Mouse (Mus musculus) midbrain, embryonic 16.5 days (tissue): ENCODE data around the gene Tmc4. TPM values are rescaled to one million over a fixed set of nuclear protein-coding genes. Genes with fewer than 3 reads are reported as not detected.

Source experiments
- ATAC-seq: fragments of 200-750 bp; cut with Nextera tagmentation; 2 replicates; pipeline ENCODE4 v1.8.0; 2017; ENCODE audit warnings: moderate TSS enrichment
- H3K27ac ChIP-seq: fragments of 300-500 bp; sonication (generic); 2 replicates; pipeline ENCODE4 v1.5.1; 2014; ENCODE audit warnings: mild to moderate bottlenecking, low read length, mixed read lengths
- H3K27me3 ChIP-seq: fragments of 300-500 bp; sonication (generic); 2 replicates; pipeline ENCODE4 v1.6.1; 2014; ENCODE audit warnings: low read depth, low read length, mixed read lengths; ENCODE audit not compliant: control insufficient read depth, insufficient read depth
- H3K36me3 ChIP-seq: fragments of 300-500 bp; sonication (generic); 2 replicates; pipeline ENCODE4 v1.6.1; 2014; ENCODE audit warnings: mild to moderate bottlenecking, low read length, moderate library complexity, mixed read lengths; ENCODE audit not compliant: control insufficient read depth, insufficient read depth
- H3K4me1 ChIP-seq: fragments of 300-500 bp; sonication (generic); 2 replicates; pipeline ENCODE4 v1.6.1; 2014; ENCODE audit warnings: mild to moderate bottlenecking, low read length, mixed read lengths; ENCODE audit not compliant: control insufficient read depth, insufficient read depth
- H3K4me2 ChIP-seq: fragments of 300-500 bp; sonication (generic); 2 replicates; pipeline ENCODE4 v1.6.1; 2014; ENCODE audit warnings: mild to moderate bottlenecking, low read length, mixed read lengths
- H3K4me3 ChIP-seq: fragments of 300-500 bp; sonication (generic); 2 replicates; pipeline ENCODE4 v1.5.1; 2014; ENCODE audit warnings: low read depth, mild to moderate bottlenecking, low read length, moderate library complexity, mixed read lengths
- H3K9ac ChIP-seq: fragments of 300-500 bp; sonication (generic); 2 replicates; pipeline ENCODE4 v1.6.1; 2014; ENCODE audit warnings: low read depth, low read length, mixed read lengths
- H3K9me3 ChIP-seq: fragments of 300-500 bp; sonication (generic); replicated peaks from 2 replicates; pipeline ENCODE4 v1.6.1; 2014; ENCODE audit warnings: mild to moderate bottlenecking, low read length, mixed read lengths; ENCODE audit not compliant: control insufficient read depth, poor library complexity, severe bottlenecking
- WGBS: fragments of 180-500 bp; shearing (Covaris S2); extraction: QIAGEN DNeasy Blood & Tissue Kit; methylation state at CpG from one replicate; pipeline ENCODE4 v1.1.7; 2014; 5-methylcytosine and 5-hydroxymethylcytosine counted together
- microRNA-seq: library from miRNA; unstranded; fragments of <30 nt; microRNA quantifications from one replicate; pipeline ENCODE4, GENCODE M21; 2017
- polyA plus RNA-seq: library from polyadenylated mRNA; unstranded; fragments of >200 nt; fragmentation: Nextera tagmentation; extraction: Ambion mirVana; gene quantifications from 2 replicates; pipeline ENCODE4 v1.2.1, GENCODE M21; 2015

Tmc4 gene
- polyA plus RNA-seq, 1 experiment from 2014 or later, result 4.5 TPM

DNA sequence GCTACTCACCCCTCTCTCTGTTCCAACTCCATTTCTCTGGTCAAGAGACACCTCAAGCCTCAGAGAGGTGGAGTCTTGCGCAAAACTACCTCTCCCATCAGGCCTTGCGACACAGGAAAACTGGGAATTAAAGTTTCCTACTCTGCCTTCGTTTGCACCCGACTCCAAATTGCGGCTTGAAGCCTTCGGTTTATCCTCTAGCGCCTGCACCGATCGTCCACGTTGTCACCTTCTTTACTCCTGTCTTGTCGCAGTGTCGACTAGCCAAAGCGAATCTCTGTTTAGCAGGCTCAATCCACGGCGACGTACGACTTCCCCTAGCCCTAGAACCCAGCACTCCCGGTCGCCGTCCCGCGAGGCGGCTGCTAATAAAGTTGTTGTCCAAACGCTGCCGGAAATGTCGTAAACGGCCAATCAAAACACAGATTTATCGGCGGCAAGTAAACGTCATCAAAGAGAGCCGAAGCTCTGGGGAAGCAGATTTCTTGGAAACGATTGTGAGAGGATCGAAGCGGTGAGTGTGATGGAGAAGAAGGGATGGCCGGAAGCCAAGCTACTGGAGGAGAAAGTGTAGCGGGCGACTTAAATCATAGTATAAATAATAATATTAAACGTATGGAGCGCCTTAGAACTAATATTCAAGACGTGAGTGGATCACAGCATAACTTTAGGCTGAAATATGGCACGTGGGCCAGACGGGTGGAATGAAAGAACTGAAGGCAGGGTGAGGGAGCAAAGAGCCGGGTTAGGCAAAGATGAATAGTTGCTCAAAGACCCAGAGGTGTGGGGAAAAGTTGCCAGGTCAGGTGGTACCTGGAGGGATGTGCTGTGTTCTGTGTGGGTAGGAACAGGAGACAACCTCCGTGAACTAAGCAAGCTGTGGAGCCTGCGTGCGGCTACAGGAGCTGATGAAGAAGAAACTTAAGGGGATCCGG lies 47.5 kb downstream of the Tmc4 start, which contains the start of the genes Tfpt and Prpf31:
Tfpt (minus strand) TSS at position 387 of the 935 bp plus-strand sequence.
Prpf31 (plus strand) TSS at position 443 of the 935 bp plus-strand sequence.
- Histone ChIP-seq H3K9ac (peak within 1 kb of the TSS; percentile 70), H3K27me3 (no peaks in the 10 kb centered on the region), H3K27ac (peak within 1 kb of the TSS; percentile 81), H3K4me1 (peaks cover 23% of the 10 kb centered on the region), H3K4me3 (peak within 1 kb of the TSS; percentile 50), H3K9me3 (no peaks in the 10 kb centered on the region), H3K4me2 (peak within 1 kb of the TSS; percentile 87), H3K36me3 (peaks cover 7% of the 10 kb centered on the region)
- 1% methylated on average over 47 of the region's 47 CpGs for WGBS
- peak; percentile 88 for ATAC-seq

DNA sequence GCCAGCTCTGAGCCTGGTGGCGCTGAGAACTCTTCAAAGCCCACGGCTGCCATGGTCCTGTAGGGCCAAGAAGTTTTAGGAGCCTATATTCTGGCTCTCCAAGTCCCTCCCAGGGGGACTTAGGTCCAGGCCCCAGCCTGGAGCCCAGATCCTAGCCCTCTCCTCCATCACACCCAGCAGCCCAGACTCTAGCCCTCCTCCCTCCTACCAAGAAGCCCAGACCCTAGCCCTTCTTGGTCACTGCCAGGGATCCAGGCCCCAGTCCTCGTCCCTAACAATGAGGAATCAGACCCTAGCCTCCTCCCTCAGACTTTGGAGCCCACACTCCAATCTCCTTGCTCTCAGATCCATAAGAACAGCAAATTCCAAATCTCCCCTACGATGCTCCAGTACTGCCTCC lies 48.3 kb downstream of the Tmc4 start:
- peak overlapping the region; percentile 70 for H3K9ac ChIP-seq
- H3K9me3 ChIP-seq, result no peaks in the 10 kb centered on the region
- WGBS, result 35% methylated on average over 4 of the region's 4 CpGs
- peaks cover 23% of the 10 kb centered on the region for H3K4me1 ChIP-seq
- peaks cover 7% of the 10 kb centered on the region for H3K36me3 ChIP-seq
- peak; percentile 64 for ATAC-seq
- no peaks in the 10 kb centered on the region for H3K27me3 ChIP-seq
- peak overlapping the region; percentile 83 for H3K4me2 ChIP-seq
- peak overlapping the region; percentile 50 for H3K4me3 ChIP-seq
- H3K27ac ChIP-seq, result peak overlapping the region; percentile 81; the same call in 1 of the 2 replicates

DNA sequence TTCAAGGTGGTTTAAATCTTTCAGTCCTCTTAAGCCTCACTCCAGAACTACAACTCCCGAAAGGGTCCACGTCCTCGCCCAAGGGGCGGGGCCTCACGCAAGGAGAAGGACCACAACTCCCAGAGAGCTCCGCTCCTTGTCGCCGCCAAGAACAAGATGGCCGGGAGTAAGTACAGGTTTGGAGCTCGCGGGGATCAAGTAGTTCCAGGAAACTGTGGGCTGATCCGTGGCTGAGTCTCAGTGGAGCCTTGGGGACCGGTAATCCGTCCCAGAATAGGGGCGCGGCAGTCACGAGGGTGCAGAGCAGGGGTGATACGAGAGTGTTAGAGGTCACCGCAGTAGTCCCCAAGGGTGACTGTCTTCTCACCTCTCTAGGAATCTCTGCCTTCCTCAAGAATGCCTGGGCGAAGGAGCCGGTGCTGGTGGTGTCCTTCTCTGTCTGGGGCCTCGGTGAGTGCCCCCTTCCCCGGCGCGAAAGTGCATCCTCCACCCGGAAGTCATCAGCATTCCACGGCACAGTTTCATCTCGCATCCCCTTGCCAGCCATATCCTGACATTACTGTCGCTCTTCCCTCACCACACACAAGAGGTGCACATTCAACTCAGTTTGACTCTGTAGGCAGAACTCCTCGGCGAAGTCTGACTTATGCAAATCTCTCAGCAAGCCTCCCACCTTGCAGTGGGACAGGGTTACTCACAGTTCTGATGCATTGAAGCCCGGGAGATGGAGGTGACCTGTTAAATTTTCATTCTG lies 59.9 kb downstream of the Tmc4 start, which contains the start of gene Ndufa3:
Ndufa3 (plus strand) TSS at position 132 of the 754 bp plus-strand sequence.
- peaks cover 12% of the 10 kb centered on the region for H3K36me3 ChIP-seq
- peaks cover 11% of the 10 kb centered on the region for H3K4me1 ChIP-seq
- H3K4me3 ChIP-seq, result peak within 1 kb of the TSS; percentile 82
- H3K27me3 ChIP-seq, result no peaks in the 10 kb centered on the region
- H3K9ac ChIP-seq, result peak within 1 kb of the TSS; percentile 83
- 1% methylated on average over 30 of the region's 32 CpGs for WGBS
- ATAC-seq, result peak; percentile 96
- H3K27ac ChIP-seq, result peak within 1 kb of the TSS; percentile 80
- H3K9me3 ChIP-seq, result no peaks in the 10 kb centered on the region
- H3K4me2 ChIP-seq, result peak within 1 kb of the TSS; percentile 69

DNA sequence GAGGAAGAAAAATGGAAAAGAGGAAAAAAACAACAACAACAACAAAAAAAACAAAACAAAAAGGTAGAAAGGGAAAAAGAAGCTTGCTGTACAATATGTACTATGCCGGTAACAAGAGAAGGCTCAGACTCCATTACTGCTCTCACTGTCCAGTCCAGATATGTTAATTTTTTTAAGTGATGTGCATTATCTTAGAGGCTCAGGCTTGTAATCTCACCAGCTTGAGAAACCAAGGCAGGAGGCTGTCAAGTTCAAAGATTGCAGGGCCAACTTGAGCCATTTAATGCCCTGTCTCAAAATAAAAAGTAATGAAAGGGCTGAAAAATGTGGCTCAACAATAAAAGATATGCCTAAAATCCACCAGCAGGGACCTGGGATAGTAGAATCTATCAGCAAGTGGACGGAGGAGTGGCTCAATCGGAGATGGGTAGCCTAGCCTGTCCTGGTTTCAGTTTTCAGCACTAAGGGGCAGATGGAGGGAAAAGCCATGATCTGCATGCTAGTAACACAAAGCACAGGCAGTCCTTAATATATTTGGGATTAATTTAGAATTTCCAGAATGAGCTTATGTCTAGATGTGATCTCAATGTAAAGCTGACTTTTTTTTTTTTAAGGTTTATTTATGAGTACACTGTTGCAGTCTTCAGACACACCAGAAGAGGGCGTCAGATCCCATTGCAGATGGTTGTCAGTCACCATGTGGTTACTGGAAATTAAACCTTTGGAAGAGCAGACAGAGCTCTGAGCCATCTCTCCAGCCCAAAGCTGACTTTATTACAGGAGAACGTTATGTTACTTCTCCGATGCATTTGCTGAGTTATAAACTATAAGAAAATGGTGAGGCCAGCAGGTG lies 60.7 kb downstream of the Tmc4 start:
- Histone ChIP-seq H3K27ac (peak overlapping the region; percentile 37; the same call in 1 of the 2 replicates), H3K4me2 (peak overlapping the region; percentile 69), H3K36me3 (peaks cover 7% of the 10 kb centered on the region), H3K27me3 (no peaks in the 10 kb centered on the region), H3K4me1 (peaks cover 11% of the 10 kb centered on the region), H3K9ac (no peak overlapping the region), H3K9me3 (no peaks in the 10 kb centered on the region), H3K4me3 (peak overlapping the region; percentile 82)
- peak; percentile 53 for ATAC-seq
- WGBS, result 43% methylated on average over 6 of the region's 6 CpGs

DNA sequence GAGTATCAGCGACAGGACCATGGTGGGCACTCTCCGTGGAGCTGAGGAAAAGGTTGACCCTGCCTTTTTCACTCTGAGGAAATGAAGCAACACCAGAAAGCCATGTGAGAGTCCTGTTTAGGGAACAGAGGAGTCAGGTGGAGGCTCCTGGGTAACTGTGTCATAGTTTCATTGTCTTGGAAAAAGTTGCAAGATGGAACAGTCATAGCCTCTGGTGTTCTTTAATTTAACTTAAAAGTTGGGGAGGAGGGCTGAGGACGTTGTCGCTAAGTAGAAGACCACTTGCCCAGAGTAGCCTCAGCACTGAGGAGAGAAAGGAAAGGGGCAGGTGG lies 61.3 kb downstream of the Tmc4 start, which contains the start of gene Oscar:
Oscar (minus strand) TSS at position 101 of the 332 bp plus-strand sequence.
- H3K4me1 ChIP-seq, result peaks cover 11% of the 10 kb centered on the region
- no peaks in the 10 kb centered on the region for H3K9me3 ChIP-seq
- WGBS, result 80% methylated on average over 4 of the region's 4 CpGs
- peak within 1 kb of the TSS; percentile 37; the same call in 1 of the 2 replicates for H3K27ac ChIP-seq
- H3K36me3 ChIP-seq, result peaks cover 7% of the 10 kb centered on the region
- no peak within 1 kb of the TSS for H3K9ac ChIP-seq
- peak within 1 kb of the TSS; percentile 69 for H3K4me2 ChIP-seq
- H3K27me3 ChIP-seq, result no peaks in the 10 kb centered on the region
- H3K4me3 ChIP-seq, result peak within 1 kb of the TSS; percentile 82
- ATAC-seq, result no peak

Small RNA genes lying within 50 kb of the gene (microRNA-seq; reads per million reads assigned to microRNA genes)
- 3.3 reads per million, percentile 16 among the genes with 10 or more reads in this experiment for gene Mir3572

Other genes with a start within 250 kb of the Tmc4 start
- not detected in 2 replicates for gene Tarm1, start 174.9 kb downstream of the Tmc4 start, polyA plus RNA-seq
- gene Oscar, start 61.4 kb downstream of the Tmc4 start, polyA plus RNA-seq, result 0.43 and 0.72 TPM in 2 replicates
- 375 and 400 TPM in 2 replicates for gene Ndufa3, start 60.2 kb downstream of the Tmc4 start, polyA plus RNA-seq
- 31.8 and 37.2 TPM in 2 replicates for gene Tfpt, start 47.6 kb downstream of the Tmc4 start, polyA plus RNA-seq
- 86.7 and 89.1 TPM in 2 replicates for gene Prpf31, start 47.6 kb downstream of the Tmc4 start, polyA plus RNA-seq
- 37.4 and 38.9 TPM in 2 replicates for gene Cnot3, start 32.3 kb downstream of the Tmc4 start, polyA plus RNA-seq
- 12.6 and 13.2 TPM in 2 replicates for gene Leng1, start 11.7 kb downstream of the Tmc4 start, polyA plus RNA-seq
- gene Tsen34, start 15.3 kb upstream of the Tmc4 start, polyA plus RNA-seq, result 262 and 285 TPM in 2 replicates
- gene Mboat7, start 16.0 kb upstream of the Tmc4 start, polyA plus RNA-seq, result 102 and 118 TPM in 2 replicates
- gene Rps9, start 26.4 kb upstream of the Tmc4 start, polyA plus RNA-seq, result 646 and 689 TPM in 2 replicates
- 0.23 and 0.31 TPM in 2 replicates for gene Pirb, start 42.8 kb upstream of the Tmc4 start, polyA plus RNA-seq
- not detected in 2 replicates for gene Gm15448, start 148.1 kb upstream of the Tmc4 start, polyA plus RNA-seq
- 0.11 TPM in 1 of 2 replicates, not detected in the other for gene Pira2, start 167.5 kb upstream of the Tmc4 start, polyA plus RNA-seq
- not detected in 2 replicates for gene Gm14548, start 220.6 kb upstream of the Tmc4 start, polyA plus RNA-seq
- gene Lilra6, start 237.9 kb upstream of the Tmc4 start, polyA plus RNA-seq, result not detected in 2 replicates